Mouse (Mus musculus): ENCODE data around the gene Rps11.
A peak's percentile ranks its signal among the peaks of the same experiment; 100 is the strongest.
"Not testable (repeated sequence)": the region's sequence is repeated elsewhere in the genome, so short reads cannot be mapped to it uniquely, and the experiment has no call there.

Rps11 gene

GRCm38 (mm10) chr7:45154096-45154992, 30.1 kb upstream of the Rps11 start, which contains the start of the genes Pih1d1 and Aldh16a1:
Gene Pih1d1 (plus strand): TSS chr7:45154303.
Gene Aldh16a1 (minus strand): TSS chr7:45154584.
- DNase-seq (ENCODE audit: low spot score) = peak; percentile 99

DNA sequence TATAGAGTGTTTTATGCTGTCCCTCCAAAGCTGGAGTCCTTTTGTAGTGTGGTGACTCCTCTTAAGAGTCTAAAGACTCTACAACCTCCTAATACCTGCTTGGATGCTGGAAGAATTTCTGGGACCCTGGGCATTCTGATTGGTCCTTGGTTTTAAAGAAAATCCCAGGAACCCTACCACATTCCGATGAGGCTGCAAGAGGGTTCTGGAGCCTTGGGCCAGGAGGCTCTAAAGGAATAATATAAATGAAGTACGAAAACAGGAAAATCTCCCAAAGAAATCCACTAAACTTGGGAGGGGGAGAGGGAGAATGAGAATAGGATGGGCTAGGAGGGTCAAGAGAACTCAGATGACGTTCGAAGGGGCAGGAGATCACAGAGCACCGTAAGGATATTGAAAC, 29.3 kb upstream of the Rps11 start:
- no peak for DNase-seq (ENCODE audit: low spot score)

DNA sequence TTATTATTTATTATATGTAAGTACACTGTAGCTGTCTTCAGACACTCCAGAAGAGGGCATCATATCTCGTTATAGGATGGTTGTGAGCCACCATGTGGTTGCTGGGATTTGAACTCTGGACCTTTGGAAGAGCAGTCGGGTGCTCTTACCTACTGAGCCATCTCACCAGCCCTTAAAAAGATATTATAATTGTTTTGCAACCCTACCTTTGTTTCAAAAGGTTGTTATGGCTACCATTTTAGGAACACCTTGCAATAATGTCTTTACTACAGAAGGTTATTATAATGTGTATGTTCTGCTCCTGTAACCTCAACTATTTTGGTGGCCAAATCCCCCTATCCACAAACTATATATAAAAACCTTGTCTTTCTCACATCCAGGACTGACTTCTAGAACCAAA, 28.8 kb upstream of the Rps11 start:
- DNase-seq (ENCODE audit: low spot score) = not testable (repeated sequence)

GRCm38 (mm10) chr7:45151303-45151702, 27.1 kb upstream of the Rps11 start:
- no peak for DNase-seq (ENCODE audit: low spot score)

DNA sequence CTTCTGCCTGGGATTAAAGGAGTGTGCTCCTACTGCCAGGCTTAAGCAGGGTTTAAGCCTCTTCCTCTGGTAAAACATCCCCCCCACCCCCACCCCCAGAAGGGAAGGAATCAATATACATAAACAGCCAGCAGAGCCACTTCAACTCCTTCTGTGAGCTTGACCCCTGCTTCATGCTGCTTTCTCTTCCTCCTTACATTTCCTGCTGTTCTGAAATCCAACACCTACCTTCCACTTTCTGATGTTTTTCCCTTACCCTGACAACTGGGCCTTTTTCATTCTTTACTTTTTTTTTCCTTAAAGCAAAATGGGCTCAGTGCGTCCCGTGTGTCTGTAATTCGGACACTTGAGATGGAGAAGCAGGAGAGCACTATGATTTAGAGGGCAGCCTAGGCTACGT, 26.1 kb upstream of the Rps11 start:
- DNase-seq (ENCODE audit: low spot score) = no peak

- DNase-seq (ENCODE audit: low spot score) = no peak
These were observed 25.3 kb upstream of the Rps11 start for GRCm38 (mm10) chr7:45149545-45149944.

DNA sequence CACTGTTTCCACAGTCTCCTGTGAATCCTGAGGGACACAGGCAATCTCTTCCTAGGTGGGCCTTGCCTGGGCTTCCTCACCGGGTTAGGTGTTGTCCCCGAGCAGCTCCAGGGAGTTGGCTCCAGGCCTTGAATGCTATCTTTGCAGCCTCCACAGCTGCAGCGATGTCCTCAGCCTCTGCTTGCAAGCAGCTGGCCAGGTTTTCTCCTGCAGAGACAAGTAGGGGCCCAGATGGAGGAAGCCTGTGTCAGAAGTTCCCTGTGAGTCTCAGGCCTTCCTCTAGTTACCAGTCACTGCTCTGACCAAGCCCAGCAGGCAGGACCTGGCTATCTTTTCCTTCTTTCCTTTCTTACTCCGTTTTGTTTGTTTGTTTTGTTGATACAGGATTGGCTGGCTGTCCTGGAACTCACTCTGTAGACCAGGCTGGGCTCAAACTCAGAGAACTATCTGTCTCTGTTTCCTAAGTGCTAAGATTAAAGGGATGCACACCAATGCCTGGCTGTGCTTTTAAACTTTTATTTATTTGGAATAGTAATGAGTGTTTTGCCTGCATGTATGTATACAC, 24.4 kb upstream of the Rps11 start:
- no peak for DNase-seq (ENCODE audit: low spot score)

GRCm38 (mm10) chr7:45147899-45148298, 23.7 kb upstream of the Rps11 start:
- DNase-seq (ENCODE audit: low spot score) = no peak

DNA sequence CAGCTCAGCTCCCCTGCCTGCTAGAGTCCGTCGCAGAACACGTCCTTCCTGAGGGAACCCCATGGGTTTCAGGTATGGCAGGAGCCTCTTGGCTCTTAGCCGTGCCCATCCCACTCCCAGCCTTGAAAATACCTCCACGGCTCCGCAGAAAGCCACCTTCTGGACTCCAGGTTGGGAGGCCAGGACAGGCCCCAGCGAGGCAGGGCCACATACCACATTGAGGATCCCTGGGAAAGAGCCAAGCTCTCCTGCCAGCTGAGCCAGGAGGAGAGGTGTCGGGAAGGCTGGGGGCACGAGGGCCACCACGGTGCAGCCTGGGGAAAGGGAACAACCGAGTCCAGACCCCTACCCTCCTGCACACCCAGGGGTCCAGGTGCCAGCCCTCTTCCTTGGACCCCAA, 23.0 kb upstream of the Rps11 start:
- no peak for DNase-seq (ENCODE audit: low spot score)

DNA sequence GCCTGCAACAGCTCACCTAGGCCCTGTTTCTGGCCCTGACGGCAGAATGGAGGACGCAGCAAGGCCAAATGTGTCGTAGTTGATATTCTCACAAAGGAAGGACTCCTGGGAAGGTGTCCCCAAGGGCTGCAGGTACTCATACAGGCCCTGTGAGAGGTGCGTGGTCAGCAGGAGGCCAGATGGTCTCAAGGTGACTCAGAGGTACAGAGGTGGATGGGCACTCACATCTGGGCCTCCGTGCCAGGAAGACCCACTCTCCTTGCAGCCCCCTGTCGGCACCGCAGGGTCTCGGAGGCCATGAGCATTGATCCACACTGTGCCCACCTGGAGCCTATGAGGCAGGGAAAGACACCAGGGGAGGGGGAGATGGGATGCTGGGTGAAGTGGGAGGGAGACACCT, 21.2 kb upstream of the Rps11 start:
- DNase-seq (ENCODE audit: low spot score) = no peak

DNA sequence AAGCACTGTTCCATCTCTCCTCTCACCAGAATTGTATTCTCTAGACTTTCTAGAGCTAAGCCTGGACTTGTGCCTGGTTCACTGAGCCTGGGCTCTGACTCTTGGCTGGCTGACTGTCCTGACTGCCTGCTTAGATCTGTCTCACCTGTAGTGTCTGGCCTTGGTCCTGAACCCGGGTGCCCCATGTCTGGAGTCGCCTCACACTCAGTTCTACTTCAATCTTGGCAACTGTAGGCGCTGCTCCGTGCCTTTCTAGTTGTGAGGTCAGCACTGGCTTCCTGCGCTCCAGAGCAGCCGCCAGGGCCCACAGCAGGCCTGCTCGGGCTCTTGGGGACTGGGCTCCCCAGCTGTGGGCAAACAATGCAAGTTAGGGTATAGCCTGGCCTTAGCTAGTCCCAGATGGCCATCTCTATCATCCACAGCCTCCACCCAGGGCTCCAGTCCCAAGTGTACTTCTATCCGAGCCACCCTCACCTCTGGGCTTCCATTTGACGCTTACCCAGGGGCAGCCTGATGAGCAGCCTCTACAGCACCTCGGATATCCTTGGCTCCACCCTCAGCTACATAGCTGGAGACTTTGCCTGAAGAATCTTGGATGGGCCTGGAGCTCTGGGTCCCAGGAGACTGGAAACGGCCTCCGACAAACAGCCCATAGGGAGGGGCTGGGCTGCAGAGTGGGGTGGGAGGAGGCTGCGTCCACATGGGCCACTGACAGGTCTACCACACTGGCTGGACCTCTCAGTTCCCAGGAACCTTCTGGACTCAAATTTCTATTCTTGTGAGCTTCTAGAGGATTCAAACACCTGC, 20.3 kb upstream of the Rps11 start:
- DNase-seq (ENCODE audit: low spot score) = no peak

DNA sequence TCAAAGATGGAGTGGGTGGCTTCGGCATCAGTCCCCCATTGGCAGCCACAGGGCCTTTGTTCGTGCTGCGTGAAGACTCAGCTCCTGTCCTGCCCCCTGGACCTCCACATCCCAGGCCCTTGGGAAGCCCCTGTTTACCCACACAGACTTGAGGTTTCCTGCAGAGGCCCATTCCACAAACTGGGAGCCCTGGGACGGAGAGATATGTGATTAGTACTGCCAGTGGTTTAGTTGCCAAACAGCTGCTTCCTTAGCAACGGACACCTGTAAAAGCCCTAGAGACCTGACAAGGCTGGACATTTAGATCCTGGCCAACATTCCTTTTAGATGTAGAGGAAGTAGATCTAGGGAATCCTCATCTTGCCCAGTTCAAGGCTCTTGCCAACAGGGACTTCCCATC, 17.7 kb upstream of the Rps11 start:
- DNase-seq (ENCODE audit: low spot score) = no peak

GRCm38 (mm10) chr7:45141319-45141718, 17.1 kb upstream of the Rps11 start:
- no peak for DNase-seq (ENCODE audit: low spot score)

DNA sequence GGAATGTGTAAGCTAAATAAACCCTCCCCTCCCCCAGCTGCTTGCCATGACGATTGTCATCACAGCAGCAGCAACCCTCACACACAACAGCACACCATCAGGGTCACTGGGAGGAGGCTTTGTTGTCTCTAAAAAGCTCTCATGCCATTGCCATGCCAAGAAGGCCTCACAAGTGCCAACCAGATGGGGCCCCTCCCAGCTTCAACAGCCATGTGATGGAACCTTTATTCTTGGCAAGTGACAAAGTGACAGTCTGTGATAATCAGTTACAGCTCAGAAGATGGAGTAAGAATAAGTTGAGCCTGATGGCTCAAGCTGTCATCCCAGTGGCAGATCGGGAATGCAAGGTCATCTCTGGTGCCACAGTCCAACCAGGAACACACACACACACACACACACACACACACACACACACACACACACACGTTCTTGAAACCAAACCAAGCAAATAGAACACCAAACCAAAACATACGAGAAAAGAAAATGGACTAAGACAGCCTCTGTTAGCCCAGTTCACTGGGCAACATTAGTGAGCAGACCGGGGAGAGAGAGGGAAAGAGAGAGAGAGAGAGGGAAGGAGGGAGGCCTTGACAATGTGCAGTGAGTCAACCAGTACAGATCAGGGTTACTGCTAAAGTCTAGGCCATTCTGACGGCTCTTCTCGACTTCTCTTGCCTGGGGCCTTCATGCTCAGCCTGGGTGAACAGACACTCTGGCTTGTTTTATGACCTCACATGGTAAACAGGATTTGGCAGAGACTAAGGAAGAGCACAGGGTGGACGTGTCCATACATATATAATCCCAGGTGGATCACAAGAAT, 15.9 kb upstream of the Rps11 start:
- no peak for DNase-seq (ENCODE audit: low spot score)

GRCm38 (mm10) chr7:45138403-45138802, 14.2 kb upstream of the Rps11 start:
- DNase-seq (ENCODE audit: low spot score) = no peak

DNA sequence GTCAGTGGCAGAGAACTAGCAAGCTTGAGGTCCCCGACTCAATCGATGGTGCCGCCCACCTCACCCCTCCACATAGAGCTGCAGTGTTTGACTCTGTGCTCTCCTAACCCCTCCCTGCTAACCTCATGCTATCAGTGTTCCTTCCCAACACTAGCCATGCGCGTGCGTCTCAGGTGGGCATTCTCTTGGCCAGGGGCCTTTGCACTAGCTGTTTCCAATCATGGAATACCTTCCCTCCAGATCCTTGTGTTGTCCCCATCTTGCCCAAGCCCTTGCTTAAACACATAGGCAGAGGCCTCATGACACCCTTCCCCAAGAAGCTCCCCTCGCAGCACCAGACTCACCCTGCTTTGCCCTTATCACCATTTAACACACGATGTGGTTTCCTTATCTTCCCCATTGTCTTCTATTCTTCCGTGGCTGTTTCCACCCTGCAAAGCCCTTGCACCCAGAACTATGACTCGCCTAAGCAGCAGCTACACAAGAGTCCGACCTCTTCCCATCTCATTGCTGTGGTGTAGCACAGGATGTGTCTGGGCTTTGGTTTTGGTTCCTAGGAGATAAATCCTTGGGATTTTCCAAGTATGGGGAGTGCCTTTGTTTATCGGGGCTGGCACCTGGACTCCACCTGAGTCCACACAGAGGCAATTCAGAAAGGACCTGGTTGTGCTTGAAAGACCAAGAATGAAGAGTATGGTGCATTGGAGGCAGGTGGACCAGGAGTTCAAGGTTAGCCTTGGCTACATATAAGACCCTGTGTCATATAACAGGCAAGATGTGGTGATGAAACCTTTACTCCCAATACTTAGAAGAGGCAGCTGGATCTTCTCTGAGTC, 13.2 kb upstream of the Rps11 start:
- no peak for DNase-seq (ENCODE audit: low spot score)

DNA sequence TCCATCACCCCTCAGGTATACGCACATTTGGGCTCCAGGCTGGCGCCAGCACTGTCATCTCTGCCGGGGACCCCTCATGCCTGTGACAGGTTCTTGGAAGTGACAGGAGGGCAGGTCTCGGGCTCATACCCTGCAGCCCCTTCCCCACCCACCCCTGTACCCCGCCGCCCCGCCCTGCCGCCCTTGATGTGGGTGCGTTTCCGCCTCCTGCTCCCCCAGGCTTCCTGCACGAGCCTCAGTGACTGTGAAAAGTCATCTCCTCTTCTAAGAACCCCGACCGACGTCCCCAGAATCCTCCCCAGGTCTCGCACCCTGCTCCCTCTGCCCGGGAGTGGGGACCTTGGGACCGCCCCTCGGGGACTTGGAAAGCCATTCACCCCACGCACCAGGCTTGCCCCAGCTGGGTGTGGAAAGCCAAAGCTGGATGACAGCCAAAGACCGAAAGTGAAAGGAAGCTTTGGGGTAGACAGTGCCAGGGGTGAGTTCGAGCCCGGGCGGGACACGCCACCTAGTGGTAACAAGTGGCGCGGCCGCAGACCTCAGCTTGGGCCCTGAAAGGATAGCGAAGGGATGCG, 11.8 kb upstream of the Rps11 start, which contains the start of the genes Gm45713 and Flt3l:
Gm45713 (minus strand) TSS at position 239 of the 575 bp plus-strand sequence.
Flt3l (minus strand) TSS at position 440 of the 575 bp plus-strand sequence.
- peak; percentile 94 for DNase-seq (ENCODE audit: low spot score)

- DNase-seq (ENCODE audit: low spot score) = no peak
These were observed 11.1 kb upstream of the Rps11 start for GRCm38 (mm10) chr7:45135370-45135769.

GRCm38 (mm10) chr7:45134544-45135026, 10.3 kb upstream of the Rps11 start:
- peak; percentile 82 for DNase-seq (ENCODE audit: low spot score)
